Mouse (Mus musculus): ENCODE measurements around the gene Kazald1. TPM values are rescaled to one million over a fixed set of nuclear protein-coding genes. Genes with fewer than 3 reads are reported as not detected.

Gene Kazald1
- total RNA-seq, 2 experiments from 2014 or later: 7.3 to 9.5 TPM

DNA sequence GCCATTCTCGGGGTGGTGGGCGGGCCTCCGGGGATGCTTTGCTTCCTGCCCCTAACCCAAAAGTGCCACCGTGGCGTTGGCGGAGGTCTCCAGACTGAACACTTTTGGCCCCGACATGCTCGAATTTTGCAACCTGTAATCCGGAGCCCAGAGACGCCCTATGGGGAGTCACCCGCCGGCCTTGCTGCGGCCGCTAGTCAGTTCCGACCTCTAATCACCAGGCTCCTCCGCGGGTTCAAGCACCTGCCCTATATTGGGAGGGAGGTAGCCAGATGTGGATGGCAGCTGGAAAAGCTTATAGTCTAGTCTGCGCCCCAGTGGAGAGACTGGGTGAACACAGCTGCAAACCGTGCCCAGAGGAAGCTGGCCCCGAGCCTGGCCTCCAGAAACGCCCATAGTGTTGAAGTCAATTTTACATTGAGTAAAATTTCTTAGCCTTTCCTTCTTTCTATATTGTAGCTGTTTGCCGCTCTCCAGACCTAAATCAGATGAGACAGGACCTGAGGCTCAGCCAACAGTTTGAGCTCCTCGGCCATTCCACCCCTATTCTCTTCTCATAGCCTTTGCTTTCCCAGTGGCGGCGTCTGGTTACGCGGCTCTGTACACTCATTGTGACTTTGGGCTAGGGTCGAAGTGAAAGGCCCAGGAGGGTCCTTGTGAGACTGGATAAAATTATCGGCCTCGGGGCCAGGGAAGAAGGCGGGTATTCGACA, 438 bp downstream of the Kazald1 start:
- DNase-seq: no peak
- intact Hi-C loops (cut with DNase I; ENCODE audit: low total_unique reads): no loop called here

DNA sequence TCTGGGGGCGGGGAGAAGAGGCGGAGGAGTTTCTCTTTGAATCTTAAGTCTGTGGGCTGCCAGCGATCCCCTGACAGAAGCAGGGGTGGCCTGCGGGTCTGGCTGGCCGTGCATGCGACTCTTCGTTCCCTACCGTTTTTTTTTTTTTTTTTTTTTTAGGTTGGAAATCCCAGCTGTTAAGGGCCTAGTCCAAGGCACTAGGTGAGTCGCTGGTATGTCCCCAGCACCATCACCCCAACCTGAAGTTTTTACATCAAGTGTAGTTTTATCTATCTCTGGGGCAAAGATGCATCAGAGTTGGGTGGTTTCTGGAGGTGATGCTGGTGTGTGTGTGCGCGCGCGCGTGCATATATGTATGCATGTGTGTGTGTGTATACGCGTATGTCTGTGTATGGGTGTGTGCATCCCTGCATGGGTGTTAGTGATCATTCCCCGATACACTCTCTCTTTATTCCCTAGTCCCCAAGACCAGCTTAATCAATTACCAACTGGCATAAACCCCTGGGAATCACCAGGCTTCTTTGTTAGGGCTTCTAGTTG, 1.1 kb downstream of the Kazald1 start:
- DNase-seq: no peak
- intact Hi-C loops (cut with DNase I; ENCODE audit: low total_unique reads): no loop called here

DNA sequence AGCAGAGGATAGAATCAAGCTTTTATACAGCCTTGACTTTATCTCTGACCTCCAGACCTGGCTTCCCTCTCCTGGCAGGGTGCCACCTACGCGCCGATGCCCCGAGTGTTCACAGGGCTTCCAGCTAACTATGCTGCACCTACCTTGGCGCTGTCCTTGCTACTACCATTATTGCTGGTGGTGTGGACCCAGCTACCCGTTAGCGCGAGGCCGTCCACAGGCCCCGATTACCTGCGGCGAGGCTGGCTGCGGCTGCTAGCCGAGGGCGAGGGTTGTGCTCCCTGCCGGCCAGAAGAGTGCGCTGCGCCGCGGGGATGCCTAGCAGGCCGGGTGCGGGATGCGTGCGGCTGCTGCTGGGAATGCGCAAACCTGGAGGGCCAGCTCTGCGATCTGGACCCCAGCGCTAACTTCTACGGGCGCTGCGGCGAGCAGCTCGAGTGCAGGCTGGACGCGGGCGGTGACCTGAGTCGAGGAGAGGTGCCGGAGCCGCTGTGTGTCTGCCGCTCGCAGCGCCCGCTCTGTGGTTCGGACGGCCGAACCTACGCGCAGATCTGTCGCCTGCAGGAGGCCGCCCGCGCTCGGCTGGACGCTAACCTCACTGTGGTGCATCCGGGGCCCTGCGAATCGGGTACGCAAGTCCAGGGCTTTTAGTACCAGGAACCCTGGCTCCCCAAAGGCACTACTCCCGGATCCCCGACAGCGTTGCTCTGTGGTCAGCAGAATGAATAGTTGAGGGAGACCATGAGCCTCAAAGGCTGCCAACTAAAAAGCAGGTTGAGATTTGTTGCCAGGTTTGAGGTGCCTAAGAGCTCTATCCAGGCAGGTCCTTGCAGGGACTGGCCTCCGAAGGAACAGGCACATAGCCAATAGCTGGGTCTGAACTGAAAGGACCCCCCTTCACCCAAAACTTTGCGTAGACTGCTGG, 1.8 kb downstream of the Kazald1 start:
- DNase-seq: peak; percentile 77
- intact Hi-C loops (cut with DNase I; ENCODE audit: low total_unique reads): no loop called here

DNA sequence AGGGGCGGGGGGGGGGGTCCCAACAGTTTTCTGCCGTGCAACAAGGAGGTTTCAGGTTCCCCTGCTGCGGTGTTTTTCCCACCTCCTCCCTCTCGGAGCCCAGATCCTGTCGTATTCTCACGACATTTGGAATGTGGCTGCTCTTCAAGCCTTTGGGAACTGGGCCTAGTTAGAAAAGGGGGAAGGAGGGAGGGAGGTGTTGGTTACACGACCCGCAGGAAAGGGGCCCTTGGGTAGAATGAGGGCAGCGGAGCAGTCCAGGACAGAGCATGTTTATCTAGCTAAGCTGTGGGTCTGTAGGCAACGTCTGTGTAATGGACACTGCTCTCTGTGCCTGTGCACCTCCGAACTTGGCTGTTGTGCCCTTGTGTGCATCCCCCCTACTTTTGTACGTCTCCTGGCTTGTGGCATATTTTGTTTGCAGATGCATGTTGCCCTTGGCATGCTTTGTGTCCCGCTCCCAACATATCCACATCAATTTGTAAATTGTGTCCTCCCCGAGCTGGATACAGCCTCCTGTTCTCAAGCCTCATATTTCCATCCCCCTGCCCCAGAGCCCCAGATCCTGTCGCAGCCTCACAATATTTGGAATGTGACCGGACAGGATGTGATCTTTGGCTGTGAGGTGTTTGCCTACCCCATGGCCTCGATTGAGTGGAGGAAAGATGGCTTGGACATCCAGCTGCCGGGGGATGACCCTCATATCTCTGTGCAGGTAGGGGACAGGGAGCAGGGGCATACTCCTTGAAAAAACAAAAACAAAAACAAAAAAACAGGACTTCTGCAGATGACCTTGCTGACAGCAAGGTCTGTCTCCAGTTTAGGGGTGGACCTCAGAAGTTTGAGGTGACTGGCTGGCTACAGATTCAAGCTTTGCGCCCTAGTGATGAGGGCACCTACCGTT, 3.0 kb downstream of the Kazald1 start:
- intact Hi-C loops (cut with DNase I; ENCODE audit: low total_unique reads): no loop called here
- DNase-seq: no peak

DNA sequence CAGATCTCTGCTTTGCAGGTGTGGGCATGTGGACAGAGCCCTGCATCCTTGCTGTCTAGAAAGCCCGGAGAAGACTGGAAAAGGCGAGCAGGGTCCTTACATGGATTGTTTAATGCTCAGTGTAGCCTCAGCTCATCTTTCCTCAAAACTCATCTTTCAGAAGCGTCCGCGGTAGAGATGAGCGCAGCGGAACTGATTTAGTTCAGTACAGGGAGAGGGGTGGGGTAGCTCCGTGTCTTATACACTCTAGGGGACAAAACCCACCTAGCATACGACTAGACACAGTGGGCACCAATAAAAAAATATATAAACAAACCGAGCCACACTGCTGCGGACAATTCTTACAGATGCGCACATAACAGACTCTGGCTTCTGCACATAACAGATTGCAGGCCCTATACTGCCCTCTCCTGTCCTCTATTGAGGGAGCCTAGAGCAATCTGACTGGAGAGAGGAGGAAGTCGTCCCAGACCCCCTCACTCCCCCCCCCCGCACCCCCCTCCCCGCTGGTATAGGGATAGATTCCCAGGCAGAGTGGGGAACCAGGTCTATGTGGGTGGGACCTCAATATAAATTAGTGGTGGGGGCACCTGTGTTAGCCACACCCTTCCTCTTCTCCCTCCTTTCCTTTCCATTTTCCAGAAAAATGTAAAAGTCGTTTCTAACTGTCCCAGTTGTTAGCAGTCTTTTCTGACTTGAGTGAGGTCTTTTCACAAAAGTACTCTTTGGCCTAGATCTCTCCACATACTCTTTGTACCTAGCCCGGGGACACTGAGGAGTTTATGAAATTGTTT, 4.1 kb downstream of the Kazald1 start:
- intact Hi-C loops (cut with DNase I; ENCODE audit: low total_unique reads): no loop called here
- DNase-seq: no peak

DNA sequence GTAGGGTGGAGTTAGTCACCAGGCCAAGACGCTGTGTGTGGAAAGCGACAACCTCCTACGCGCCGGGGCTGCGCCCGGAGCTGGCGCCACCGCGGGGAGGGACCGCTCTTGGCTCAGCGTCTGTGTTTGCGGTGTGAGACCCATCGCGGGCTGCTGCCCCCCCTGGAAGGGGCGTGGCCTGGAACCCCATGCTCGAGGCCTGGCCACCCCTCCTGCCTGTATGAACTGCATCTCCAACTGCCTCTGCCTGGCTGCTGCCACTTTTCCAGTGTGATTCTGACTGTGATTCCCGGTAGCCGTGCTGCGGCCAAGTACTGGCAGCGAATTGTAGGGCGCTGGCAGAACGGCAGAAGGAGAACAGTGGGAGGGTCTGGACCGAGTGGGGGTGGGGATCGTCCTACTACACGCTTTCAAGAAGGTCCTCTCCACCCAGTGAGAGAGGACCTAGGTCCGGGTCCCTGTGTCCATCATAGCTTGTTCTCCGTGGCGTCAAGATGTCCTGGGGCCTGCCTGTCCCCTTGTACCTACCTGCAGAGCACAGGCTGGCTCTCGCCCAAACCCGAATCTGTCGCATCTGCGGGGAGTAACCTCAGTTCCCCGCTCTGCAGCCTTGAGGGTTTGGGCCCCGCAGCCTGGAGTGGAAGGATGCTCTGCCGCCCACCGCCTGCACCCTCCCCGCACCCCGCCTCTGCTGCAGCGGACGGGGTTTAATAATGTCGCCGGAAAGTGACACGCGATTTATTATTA, 4.9 kb downstream of the Kazald1 start:
- peak; percentile 69 for DNase-seq
- intact Hi-C loops (cut with DNase I; ENCODE audit: low total_unique reads): no loop called here

DNA sequence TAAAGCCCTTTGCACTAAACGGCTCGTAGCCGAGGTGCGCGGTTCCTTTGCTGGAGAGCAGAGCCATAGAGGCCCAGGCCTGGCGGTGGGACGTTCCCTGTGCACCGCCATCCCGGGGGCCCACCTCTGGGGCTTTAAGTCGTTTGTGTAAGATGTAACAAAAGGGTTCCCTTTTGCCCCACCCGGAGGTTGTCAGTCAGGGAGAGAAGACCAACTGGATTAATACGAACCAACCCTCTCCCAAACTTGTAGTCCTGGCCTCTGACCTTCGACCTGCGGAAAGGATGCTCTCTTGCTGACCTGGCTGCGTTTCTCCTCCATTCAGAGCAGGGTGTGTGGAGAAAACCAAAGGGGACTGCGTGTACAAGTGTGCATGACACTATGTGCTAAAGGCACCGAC, 5.7 kb downstream of the Kazald1 start:
- intact Hi-C loops (cut with DNase I; ENCODE audit: low total_unique reads): no loop called here
- DNase-seq: no peak

DNA sequence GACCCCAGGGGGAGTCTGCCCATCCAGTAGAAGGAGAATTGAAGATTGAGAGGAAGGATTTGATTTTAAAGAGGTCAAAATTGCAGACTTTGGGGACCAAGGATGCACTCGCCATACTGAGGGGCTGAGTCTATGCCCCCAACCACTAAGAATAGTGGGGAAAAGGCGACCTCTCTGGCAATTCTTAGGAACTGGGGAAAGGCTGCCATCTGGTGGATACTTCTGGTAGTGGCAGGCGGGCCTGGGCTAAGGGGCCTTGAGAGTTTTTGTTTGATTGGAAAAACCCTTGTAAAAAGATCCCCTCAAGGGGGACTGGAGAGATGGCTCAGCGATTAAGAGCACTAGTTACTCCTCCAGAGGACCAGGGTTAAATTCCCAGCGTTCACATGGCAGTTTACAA, 6.2 kb downstream of the Kazald1 start:
- peak; percentile 64 for DNase-seq
- intact Hi-C loops (cut with DNase I; ENCODE audit: low total_unique reads): no loop called here

DNA sequence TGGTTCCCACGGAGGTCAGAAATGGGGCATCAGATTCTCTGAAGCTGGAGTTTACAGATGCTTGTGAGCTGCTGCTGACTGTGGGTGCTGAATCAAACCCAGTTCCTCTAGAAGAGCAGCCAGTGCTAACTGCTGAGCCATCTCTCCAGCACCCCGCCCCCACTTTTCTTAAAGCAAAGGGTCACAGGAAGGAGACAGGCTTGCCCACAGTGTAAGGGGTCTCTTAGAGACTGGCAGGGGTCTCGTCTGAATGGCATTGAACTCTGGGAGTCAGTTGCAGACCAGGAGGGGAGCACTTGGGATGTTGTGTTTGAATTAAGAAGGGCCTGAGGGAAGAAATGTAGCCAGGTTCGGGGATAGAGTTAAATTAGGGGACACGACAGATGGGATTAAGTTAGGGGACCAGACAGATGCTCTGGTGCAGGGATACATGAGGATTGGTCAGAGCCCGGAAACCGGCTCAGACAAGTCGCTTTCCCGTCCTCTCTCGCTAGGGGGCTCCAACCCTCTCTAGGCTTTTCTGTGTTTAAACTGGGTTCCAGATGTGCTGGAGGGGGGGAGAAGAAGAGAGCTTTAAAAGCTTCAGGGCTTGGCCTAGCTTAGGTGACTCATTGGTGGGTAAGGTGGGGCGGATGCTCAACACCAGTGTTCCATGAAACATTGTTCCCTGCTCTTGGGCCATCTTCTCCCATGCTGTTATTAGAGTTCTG, 7.0 kb downstream of the Kazald1 start:
- intact Hi-C loops (cut with DNase I; ENCODE audit: low total_unique reads): no loop called here
- peak; percentile 57 for DNase-seq

DNA sequence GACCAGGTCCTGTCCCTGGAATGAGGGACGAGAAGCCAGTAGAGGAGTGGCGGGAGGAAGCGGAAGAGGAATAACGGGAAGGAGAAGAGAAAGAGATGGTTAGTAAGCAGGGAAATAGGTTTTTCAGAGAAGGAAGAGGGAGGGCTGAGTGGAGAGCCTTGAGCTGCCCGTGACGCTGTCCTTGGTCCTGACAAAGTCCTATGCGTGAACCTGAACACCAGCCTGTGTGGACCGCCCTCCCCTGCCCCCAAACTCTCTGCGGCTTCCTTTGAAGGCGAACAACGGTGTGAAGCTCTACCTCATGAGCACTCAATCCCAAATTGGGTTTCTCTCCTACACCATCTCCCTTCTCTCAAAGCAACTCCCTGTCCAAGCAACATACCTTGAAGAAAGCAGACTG, 22.8 kb downstream of the Kazald1 start:
- DNase-seq: peak; percentile 55
- intact Hi-C loops (cut with DNase I; ENCODE audit: low total_unique reads): no loop called here

DNA sequence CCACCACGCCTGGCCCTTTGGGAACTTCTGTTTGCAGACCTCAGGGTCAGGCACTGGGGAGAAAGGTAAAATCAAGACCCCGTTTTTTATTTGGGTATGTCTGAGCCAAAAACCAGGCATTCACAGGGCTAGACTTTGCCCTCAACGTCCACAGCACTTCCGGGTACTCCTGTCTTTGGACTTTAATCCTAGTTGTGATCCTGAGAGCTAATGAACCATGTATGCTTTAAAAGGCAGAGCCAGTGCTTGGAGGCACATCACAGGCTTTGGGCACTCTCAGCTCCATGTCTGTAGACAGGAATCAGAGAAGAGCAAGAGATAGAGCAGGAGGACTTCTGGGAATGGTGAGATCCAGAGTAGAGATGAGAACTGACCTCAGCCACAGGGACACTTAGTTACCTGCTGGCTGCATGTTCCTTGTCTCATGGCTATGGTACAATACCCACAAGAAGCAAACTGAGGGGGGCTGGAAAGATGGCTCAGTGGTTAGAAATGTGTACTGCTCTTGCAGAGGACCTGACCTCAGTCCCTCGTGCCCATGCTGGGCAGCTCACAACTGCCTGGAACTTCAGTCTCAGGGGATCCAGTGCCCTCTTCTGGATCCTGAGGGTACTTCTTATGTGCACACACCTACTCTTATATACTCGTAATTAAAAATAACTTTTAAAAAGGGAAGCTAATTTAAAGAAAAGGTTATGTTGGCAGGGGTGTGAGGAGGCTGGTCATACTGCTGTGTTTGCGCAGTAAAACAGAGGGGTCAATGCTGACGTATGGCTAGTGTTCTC, 25.6 kb downstream of the Kazald1 start:
- DNase-seq: no peak
- intact Hi-C loops (cut with DNase I; ENCODE audit: low total_unique reads): no loop called here

DNA sequence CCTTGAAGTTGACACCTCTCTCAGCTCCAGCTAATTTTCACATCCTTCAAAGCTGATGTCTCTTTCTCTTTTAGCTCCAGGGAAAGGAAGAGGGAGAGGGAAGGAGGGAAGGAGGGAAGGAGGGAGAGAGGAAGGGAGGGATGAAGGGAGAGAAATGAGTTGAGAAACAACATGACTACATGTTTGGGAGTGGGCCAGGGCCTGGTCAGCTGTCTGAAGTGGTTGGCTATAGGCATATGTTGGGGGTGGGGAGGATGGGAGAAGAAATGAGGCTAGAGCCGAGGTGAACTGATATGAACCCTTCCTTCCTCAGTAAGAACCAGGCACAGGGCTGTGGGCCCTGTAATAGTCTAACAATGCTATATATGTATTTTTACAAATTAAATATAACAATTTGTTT, 30.6 kb downstream of the Kazald1 start:
- no peak for DNase-seq
- intact Hi-C loops (cut with DNase I; ENCODE audit: low total_unique reads): no loop called here

DNA sequence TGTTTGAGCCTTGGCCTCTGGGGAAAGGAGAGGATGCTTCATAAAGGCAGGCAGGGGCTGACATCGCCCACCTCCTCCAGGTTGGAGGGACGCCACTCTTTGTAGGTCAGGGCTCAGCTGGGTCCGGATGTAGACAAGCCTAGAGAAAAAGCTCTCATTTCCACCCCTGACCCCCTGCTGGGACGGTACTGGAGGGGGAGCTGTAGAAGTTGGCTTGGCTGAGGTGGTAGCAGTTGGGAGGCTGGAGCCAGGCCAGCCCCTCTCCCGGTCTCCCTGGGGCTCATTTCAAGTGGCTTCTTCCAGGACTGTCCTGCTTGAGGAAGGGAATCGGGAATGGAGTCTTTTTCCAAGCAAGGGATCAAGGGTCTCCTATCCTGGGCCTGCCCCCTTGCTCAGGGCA, 31.6 kb downstream of the Kazald1 start:
- DNase-seq: no peak
- intact Hi-C loops (cut with DNase I; ENCODE audit: low total_unique reads): no loop called here

DNA sequence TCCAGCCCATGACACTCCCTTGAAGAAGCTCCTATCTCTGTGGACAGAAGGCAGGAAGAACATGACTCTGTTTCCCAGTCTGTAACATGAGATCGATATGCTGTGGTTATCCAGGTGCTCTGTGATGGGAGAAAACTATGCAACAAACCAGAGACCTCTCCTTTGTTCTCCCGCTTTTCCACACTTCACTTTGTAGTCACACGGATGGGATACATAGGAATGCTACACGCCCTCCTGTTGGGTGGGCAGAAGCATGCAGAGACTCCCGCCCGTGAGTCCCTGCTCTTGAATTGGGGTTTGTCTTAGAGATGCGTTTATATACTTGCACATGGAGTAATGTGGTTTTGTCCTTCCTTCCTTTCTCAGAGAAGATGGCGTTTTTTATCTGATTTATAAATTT, 35.6 kb downstream of the Kazald1 start:
- intact Hi-C loops (cut with DNase I; ENCODE audit: low total_unique reads): no loop called here
- DNase-seq: no peak

DNA sequence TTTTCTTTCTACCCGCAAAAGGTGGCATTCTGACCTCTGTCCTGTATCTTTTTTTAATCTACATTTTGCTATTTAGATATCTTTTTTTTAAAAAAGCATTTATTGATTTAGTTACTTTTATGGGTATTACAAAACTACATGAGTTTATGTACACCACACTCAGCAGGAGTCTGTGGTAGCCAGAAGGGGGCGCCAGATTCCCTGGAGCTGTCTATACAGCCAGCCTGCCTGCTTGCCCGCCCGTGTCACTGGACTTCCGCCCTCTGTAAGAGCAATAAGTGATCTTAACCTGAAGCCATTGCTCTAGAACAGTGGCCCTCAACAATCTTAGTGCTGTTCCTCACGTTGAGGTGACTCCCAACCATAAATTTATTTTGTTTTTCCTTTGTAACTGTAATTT, 37.4 kb downstream of the Kazald1 start:
- no peak for DNase-seq
- intact Hi-C loops (cut with DNase I; ENCODE audit: low total_unique reads): no loop called here

DNA sequence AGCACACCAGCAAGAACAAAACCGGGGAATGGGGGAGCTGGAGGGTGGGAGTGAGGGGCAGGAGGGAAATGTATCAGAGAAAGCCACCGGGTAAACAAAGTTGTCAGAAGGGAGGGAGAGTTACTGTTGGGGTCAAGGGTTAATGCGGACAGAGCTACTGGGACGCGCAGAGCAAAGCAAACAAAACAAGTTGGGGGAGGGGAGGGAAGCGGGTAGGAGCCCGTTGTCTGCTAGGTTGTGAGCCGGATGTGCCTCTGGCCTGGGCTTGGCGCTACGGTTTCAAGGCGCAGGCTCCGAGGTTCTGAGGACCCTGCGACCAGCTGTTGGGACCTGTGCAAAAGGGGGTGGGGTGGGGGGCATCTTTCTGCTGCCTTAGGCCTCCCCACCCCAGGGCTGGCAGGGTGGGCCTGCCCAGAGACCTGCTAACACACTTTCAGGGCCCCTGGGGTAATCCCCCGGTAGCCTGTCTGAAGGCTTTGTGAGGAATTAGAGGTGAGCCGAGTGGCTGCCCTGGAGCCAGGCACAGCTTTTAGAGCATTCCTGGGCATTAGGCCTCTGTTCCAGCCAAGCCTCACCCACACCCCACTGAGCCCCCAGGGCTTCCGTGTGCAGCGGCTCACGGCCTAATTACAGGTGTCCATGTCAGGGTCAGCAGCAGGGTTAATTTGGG, 38.9 kb downstream of the Kazald1 start:
- no peak for DNase-seq
- intact Hi-C loops (cut with DNase I; ENCODE audit: low total_unique reads): no loop called here
